Mouse (Mus musculus): ENCODE measurements around the gene Ssc5d.

Gene Ssc5d

DNA sequence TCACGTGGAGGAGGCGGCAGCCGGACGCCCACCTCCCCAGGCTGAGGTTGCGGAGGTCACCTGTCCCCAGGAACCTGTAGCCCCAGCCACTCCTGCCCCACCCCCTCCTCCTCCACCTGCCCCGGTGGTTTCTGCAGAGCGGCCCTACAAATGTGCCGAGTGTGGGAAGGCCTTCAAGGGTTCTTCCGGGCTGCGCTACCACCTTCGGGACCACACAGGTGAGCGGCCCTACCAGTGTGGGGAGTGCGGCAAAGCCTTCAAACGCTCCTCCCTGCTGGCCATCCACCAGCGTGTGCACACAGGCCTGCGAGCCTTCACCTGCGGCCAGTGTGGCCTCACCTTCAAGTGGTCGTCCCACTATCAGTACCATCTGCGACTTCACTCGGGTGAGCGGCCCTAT is 5.6 kb upstream of the Ssc5d start:
- no peak for DNase-seq (ENCODE audit: low read depth, low spot score)

DNA sequence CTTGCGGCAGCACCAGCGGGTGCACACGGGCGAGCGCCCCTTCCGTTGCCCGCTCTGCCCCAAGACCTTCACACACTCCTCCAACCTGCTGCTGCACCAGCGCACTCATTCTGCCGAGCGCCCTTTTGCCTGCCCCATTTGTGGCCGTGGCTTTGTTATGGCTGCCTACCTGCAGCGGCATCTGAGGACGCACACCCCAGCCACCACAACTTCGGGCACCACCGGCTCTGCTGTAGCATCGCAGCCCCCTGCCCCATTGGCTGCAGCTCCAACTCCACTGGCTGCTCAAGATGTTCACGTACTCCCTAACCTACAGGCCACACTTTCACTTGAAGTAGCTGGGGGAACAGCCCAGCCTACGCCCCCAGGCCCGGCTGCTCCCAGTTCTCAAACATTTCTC is 5.1 kb upstream of the Ssc5d start:
- DNase-seq (ENCODE audit: low read depth, low spot score): no peak

DNA sequence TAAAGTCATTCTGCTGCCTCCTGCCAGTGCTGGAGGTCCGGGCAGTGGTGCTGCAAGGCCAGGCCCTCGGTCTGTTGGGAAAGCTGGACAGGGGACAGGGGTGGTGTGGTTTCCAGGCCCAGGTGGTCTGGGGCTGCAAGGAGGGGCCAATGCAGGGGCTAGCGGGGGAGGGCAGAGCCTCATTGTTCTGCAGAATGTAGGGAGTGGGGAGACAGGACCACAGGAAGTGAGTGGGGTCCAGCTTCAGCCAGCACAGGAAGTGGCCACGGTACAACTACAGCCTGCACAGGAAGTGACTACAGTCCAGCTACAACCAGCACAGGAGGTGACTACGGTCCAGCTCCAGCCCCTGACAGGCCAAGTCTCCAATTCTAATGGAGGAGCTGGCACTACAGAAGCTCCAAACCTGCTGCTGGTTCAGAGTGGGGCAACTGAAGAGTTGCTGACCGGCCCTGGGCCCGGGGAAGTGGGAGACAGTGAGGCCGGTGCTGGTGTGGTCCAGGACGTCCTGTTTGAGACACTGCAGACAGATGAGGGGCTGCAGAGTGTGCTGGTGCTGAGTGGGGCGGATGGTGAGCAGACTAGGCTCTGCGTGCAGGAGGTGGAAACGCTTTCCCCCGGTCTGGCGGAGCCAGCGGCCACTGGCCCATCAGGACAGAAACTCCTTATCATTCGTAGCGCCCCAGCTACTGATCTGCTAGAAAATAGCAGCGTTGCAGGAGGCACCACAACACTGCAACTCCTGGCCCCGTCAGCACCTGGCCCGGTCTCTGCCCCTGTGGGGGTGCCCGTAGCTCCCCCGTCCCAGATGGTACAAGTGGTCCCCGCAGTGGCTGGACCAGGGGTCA is 4.4 kb upstream of the Ssc5d start:
- DNase-seq (ENCODE audit: low read depth, low spot score): no peak

DNA sequence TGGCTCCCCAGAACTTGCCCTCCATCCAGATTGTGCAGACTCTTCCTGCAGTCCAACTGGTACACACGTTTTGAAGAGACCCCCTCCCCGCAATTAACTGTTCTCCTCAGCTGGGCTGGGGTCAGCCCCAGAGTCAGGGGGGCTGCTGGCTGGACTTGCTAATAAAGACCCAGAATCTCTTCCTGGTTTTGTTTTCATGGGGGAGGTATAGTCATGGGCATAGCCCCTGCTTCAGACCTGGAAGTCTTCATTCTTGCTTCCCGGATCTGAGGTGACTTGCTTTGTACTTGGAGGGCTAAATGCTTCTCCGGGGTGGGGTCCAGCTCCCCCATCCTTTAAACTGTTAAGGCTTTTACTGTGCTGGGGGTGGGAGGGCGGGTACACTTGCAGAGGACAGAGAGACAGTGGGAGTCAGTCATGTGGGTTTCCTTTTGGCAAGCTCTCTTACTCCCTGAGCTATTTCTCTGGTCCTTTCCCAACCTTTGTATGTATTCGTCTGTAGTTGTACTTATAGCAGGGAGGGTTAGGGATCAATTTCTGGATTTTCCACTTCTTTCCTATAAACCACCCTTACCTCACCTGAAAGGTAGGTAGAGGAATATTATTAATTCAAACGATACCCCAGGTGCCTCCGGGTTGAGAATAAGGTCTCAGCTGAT is 3.6 kb upstream of the Ssc5d start, which contains the start of gene Nat14:
TSS of gene Nat14 (plus strand) at position 205 of the 659 bp plus-strand sequence.
- DNase-seq (ENCODE audit: low read depth, low spot score): no peak

DNA sequence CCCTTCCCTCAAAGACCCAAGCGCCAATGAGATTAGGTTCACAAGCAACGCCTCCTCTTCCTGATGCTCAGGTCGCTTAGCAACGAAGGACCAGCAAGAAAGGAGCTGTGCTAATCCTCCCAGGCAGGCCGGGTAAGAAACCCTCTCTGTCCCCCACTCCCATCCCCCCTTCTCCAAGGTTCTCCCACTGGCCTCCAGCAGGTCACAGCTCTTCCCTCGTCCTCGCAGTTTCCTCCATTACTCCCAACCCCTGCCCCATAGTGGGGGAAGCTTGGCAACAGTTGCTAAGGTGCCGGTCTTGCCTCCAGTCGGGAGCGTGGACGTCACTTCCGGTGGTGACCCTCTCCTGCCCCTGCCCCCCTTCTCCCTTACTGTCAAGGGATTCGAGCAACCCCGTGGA is 3.1 kb upstream of the Ssc5d start:
- DNase-seq (ENCODE audit: low read depth, low spot score): no peak

DNA sequence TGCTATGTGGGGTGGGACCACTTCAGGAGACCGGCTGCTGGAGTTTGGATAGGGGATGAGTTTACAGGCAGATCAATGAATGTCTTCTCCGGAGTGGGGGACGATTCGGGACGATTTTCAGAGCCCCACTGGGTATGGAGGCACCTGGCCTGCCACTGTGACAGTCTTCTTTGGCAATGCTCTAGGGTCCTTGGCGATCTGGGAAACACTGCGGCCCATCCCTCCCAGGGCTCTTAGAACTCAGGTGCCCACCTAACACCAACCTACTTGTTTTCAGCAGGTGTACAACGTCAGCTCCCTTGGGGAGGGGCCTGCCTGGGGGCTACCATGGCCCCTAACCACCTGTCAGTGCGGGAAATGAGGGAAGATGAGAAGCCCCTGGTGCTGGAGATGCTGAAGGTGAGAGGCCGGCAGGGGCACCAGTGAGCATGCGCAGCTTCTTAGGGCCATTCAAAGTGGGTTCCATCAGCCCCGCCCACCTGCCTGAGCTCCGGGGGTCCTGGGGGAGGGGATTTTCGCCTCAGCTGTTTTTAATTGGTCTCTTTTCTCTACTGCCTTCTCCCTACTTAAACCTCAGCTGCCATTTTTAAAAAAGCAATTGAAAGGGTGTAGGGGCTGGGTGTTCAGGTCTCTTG is 2.5 kb upstream of the Ssc5d start:
- DNase-seq (ENCODE audit: low read depth, low spot score): no peak

DNA sequence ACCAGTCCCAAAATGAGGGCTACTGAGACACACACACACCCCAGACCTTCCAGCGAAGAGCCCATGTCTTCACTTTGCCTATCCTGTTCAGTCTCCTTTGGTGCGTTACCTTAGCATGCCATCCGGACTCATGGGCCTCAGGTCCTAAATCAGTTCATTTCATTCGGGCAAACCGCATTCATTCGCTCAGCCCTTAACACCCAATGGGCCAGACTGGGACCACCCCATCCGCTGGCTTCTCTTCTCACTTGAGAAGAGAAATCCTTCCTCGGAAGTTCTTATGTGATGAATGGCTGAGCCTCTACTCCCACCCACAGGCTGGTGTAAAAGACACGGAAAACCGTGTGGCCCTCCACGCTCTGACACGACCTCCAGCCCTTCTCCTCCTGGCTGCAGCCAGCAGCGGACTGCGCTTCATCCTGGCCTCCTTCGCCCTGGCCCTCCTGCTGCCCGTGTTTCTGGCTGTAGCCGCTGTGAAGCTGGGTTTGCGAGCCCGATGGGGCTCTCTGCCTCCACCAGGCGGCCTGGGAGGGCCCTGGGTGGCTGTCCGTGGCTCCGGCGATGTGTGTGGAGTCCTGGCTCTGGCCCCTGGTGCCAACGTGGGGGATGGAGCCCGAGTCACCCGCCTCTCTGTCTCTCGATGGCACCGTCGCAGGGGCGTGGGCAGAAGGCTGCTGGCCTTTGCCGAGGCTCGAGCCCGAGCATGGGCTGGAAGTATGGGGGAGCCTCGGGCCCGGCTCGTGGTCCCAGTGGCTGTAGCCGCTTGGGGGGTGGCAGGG is 1.8 kb upstream of the Ssc5d start:
- DNase-seq (ENCODE audit: low read depth, low spot score): peak; percentile 62

DNA sequence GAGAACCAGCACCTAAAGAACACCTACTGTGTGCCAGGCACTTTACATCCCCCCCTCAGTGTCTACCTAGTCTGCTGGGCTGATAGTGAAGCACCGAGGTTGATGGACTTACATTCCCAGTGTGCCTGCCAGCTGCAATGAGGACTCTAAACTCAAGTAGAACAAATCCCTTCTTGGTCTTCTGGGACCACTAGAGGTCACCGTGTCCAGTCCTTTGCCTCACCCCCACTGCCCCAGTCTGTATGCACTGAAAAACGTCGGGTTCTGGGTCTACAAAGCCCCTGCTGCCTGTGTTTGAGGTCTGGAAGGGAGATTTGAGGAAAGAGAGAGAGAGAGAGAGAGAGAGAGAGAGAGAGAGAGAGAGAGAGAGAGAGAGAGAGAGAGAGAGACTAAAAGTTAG is 1.1 kb upstream of the Ssc5d start:
- DNase-seq (ENCODE audit: low read depth, low spot score): peak; percentile 57

DNA sequence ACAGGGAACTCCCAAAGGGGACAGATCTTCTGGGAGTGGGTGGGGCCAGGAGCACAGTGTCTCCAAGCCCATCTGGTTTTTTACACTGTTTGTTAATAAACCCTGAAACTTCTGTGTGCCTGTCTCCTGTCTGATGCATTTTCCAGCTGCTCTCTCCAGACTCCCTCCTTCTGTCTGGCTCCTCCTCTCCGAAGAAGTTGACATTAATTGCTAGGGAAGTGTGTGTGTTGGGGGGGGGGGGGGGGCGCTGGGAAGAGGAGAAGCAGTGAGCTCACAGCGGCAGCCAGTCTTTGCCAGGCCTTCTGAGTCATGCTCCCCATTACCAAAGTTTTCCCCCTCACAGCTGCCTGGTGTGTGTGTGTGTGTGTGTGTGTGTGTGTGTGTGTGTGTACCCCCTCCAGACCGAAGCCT is 689 bp upstream of the Ssc5d start:
- peak; percentile 86 for DNase-seq (ENCODE audit: low read depth, low spot score)

DNA sequence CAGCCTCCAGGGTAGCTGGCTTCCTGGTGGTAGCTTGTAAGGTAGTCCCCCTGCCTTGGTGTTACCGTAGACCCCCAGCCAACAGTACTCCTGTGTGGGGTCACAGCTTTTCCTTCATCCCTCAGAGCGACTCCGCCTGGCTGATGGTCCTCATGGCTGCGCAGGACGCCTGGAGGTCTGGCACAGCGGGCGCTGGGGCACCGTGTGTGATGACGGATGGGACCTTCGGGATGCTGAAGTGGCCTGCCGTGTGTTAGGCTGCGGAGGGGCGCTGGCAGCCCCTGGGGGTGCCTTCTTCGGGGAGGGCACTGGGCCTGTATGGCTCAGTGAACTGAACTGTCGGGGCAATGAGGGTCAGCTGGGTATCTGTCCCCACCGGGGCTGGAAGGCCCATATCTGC is 1.3 kb downstream of the Ssc5d start:
- DNase-seq (ENCODE audit: low read depth, low spot score): no peak

DNA sequence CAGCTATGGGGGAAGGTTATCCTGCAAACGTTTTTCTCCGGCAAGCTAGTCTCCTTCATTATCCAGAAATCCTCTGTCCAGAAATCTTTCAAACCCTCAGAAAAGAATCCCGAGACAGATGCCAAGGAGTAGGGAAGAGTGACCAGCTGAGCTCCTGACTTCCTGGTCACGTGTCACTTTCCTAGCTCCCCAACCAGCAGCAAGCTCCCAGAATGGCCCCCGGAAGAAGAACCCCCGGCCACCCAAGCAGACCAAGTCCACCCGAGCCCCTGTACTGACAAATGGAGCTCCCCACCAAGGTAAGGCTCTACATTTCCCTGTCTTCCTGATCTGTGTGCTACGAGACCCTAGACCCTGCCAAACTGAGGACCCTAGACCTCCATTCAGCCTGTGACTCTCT is 2.1 kb downstream of the Ssc5d start:
- DNase-seq (ENCODE audit: low read depth, low spot score): no peak

DNA sequence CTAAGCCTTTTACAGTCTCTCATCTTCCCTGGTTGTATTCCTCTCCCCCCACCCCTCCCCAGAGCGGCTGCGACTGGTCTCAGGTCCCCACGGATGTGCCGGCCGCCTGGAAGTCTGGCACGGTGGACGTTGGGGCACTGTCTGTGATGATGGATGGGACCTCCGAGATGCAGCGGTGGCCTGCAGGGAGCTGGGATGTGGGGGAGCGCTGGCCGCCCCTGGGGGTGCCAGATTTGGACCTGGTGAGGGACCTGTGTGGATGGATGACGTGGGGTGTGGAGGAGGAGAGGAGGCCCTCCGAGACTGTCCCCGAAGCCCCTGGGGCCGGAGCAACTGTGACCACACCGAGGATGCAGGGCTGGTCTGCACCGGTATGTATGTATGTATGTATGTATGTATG is 2.7 kb downstream of the Ssc5d start:
- no peak for DNase-seq (ENCODE audit: low read depth, low spot score)

DNA sequence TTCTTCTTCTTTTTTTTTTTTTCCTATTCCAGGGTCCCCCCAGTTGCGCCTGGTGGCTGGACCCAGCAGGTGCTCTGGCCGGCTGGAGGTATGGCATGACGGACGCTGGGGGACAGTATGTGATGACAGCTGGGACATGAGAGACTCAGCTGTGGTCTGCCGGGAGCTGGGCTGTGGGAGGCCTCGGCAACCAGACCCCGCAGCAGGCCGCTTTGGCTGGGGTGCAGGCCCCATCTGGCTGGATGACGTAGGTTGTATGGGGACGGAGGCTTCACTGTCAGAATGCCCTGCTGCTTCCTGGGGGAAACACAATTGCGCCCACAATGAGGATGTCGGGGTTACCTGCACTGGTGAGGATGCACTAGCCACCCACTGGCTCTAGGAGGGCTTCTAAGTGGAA is 7.5 kb downstream of the Ssc5d start:
- DNase-seq (ENCODE audit: low read depth, low spot score): no peak

DNA sequence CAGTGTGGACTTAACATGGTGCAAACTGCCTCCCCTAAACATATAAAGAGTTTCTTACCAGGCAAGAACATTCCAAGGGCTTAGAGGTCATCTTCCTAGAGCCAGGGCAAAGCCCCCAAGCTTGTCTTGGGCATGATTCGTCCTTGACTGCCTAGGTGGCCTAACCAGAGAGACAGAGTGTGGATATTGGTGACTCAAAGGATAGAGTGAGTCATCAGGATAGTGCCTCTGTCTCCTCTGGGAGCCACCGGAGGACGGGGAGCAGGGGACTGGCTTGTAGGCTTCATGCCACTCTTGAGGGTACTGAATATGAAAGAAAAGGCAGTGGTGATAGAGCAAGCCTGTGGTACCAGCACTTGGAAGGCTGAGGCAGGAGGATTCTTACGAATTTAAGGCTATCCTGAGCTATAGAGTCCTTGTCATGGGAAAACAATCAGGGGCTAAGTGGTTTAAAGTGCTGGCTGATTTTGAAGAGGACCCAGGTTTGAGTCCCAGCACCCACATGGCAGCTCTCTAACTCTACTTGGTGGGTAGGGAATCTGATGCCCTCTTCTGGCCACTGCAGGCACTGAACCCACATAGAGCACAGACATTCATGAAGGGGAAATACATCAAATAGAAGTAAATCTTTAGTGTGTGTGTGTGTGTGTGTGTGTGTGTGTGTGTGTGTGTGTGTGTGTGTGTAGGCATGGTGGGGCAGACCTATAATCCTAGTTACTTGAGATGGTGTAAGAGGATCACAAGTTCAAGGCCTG is 8.8 kb downstream of the Ssc5d start:
- peak; percentile 42 for DNase-seq (ENCODE audit: low read depth, low spot score)

DNA sequence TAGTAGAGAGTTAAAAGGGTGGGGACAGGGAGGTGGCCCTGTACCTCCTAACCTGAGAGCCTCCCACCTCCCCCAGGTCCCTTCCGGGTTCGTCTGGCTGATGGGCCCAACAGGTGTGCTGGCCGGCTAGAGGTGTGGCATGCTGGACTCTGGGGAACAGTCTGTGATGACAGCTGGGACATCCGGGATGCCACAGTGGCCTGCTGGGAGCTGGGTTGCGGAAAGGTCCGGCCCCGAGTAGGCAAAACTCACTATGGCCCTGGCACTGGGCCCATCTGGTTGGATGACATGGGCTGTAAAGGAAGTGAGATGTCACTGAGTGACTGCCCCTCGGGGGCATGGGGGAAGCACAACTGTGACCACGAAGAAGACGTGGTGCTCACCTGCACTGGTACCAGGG is 11.2 kb downstream of the Ssc5d start:
- DNase-seq (ENCODE audit: low read depth, low spot score): no peak

DNA sequence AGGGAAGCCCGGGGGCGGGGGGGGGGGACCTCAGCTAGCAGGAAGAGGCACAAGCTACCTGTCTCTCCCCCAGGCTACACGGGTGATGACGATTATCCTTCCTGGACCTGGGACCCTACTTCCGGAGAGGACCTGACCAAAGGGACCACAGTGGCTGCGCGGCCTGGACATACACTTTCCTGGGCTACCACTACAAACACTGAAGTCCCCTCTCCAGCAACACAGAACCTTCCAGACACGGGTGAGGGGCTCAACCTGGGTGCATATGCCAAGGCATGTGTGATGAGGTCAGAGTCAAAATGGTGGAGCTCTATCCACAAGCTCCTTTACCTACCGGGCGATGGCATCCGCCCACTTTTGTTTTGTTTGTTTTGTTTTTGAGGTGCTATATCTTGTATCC is 11.8 kb downstream of the Ssc5d start:
- DNase-seq (ENCODE audit: low read depth, low spot score): no peak

DNA sequence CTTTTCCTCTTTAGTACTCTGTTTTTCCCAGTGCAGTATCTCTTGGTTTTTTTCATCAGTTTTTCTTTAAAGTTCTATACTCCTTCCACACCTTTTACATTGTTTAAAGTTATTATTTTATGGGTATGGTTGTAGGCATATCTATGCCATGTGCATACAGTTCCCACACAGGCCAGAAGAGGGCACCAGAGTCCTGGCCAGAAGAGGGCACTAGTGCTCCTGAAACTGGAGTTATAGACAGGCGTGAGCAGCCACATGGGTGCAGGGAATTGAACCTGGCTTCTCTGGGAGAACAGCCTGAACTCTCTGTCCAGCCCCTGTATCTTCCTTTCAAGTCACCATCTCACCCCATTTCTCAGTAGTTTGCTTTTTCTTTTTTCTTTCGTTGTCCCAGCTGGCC is 12.9 kb downstream of the Ssc5d start:
- DNase-seq (ENCODE audit: low read depth, low spot score): peak; percentile 79

DNA sequence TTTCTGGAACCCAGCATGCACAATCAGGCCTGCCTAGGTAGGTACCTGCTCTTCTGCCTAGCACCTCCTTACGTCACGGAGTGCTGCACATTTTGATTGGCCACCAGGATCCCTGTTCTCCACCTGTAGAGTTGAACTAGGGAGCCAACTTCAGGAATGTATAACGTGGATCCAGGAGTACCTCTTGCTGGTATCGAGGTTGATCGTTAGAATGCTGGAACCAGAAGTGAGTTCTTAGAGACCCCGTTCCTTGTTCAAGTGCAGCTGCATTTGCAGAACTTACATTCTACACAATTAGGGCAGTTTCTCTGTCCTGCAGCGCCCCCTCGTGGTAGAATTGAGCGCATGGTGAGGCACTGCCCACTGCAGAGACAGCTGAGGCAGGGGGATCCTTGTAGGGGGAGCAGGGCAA is 14.5 kb downstream of the Ssc5d start:
- DNase-seq (ENCODE audit: low read depth, low spot score): peak; percentile 78

DNA sequence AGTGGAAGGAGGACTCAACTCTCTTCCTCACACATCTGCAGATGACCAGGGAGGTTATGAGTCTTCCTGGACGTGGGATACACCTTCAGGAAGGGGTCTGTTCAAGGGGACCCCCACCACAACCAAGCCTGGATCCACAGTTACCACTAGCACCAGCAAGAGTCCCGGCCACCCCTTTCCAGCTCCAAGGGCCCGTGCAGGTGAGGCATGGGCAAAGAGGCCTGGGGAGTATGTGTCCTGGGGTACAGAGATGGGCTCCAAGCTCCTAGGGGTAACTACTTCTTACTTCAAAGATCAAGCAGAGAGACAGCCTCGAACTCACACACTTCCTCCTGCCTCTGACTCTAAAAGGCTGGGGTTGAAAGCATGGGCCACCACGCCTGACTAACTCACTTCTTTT is 17.1 kb downstream of the Ssc5d start:
- no peak for DNase-seq (ENCODE audit: low read depth, low spot score)

DNA sequence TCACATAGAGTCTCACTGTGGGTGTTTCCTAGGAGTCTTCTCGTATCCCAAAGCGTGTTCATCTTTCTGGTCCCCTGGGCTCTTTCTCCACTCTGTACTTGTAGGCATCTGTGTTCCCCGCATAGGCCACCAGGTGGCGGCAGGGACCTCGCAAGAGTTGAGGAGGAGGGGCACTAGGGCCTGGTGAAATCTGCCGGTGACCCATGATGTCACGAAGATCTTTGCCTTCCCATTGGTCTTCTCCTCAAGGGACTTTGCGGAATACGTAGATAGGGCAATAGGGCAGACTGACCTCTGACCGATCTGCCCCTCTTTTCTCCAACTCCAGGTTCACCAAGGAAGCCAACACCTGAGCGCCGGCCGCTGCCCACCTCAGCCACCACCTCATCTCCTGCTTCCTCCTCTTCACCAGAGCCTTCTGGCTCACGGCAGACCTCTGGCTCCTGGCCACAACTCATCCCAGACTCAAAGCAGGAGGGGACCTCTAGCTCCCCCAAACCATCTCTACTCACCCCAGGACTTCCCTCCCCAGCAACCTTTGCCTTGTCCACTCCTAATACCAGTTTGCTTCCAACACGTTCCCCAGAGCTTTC is 17.7 kb downstream of the Ssc5d start:
- peak; percentile 91 for DNase-seq (ENCODE audit: low read depth, low spot score)

DNA sequence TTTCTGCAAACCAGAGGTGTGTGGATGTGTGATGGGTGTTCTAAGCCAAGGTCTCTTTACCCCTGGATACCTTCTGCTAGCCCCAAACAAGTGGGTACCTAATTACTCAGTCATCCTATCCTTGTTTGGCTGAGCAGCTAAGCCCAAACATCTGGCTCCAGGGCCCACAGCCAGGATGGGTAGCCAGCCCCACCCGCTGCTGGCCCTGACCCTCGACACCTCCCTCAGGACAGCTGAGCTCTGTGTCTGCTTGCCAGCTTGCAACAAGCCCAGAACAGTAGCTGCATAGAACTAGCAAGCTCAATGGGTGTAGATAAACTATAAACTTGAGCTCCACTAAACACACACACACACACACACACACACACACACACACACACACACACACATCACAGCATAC is 22.3 kb downstream of the Ssc5d start:
- peak; percentile 65 for DNase-seq (ENCODE audit: low read depth, low spot score)

All from 3T3-L1 (cell line).